Mouse (Mus musculus) cerebellum, adult 8-10 months (tissue): ENCODE measurements around the gene Prss23.
A peak's percentile ranks its signal among the peaks of the same experiment; 100 is the strongest.

Source experiments
- DNase-seq: peaks from one replicate; pipeline ENCODE4 v3.0.0; 2022

The Prss23 gene

DNA sequence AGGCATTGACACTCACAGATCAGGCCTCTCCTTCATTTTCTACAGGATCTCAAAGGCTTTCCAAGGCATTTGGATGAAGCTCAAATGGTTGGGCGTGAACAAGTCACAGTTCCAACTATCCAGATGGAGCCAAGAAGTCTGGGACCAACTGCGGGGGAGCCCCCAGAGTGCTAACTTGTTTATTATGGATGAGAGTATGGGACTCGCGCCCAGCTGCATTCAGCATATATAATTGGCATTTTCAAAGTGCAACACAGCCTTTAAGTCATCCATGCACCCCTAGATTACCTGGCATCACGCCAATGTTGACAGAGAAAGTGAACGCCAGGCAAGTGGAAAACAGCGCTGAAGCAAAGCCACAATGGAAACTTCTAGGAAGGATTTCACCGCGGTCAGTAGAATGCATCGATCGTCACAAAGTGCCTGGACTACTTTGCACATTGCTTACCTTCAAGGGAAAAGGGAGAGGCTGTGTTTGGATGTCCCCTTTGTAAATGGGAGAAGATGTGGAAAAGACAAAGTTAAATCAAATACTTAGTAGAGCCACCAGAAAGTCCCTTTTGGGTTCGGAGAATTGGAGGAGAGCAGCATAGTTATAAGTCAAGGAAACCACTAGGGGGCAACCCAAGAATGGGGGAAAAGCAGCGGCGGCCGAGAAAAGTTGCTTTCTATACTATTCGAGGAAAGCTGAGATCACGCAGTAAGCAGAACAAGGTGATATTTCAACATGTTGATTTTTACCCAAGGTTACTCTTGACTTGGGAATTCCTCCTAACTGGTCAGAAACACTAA, 27.3 kb downstream of the Prss23 start:
- DNase-seq: peak; percentile 63

DNA sequence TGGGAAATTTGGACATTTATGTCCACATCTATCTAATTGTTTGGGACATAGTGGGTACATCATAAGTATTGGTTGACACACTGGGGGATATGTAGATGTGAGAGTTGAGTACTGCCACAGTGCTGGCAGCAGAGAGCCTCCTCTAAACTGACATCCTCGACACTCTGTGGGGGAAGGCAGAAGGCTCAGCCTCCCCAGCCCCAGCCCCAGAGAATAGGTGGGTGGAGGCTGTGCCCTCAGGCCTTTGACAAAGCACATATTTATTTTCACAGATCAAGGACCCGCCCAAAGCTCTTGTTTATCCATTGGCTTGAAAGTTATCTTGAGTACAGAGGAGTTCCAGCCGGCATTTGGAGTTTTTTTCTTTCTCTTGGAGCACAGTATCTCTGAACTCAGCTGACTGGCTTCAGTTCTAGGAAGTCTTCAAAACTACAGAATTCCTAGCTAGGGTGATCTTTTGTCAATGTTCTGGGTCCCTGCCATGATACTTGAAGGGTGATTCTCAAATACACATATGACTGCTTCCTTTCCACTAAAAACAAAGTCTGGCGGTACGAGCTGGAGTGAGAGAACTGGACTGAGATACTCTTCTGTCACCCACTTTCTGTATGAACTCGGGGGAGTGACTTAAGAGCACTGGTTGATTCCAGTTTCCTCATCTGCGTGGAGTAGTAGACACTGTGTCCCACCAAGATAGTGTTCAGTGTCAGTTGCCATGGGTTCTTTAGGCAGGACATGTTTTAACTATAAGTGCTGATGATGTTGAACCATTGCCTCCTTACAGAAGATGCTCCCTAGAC, 43.0 kb downstream of the Prss23 start:
- no peak for DNase-seq

DNA sequence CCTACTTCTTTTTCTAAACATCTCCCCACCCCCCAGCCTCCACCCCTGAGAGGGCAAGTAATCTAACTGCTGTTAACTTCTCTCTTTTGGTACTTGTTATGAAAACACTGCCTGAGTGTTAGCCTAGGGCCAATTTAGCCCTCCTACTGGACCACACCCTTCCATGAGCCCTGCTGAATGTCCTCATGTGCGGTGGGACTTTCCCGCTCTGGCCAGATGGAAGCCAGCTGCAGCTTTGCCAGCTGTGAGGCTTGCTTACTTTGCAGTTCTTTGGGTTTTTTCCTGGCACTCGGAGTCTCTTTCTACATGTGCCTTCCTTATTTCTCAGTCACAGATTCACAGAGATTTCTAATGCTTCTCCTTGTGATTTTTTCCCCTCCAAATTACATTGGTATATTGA, 45.3 kb downstream of the Prss23 start:
- no peak for DNase-seq

DNA sequence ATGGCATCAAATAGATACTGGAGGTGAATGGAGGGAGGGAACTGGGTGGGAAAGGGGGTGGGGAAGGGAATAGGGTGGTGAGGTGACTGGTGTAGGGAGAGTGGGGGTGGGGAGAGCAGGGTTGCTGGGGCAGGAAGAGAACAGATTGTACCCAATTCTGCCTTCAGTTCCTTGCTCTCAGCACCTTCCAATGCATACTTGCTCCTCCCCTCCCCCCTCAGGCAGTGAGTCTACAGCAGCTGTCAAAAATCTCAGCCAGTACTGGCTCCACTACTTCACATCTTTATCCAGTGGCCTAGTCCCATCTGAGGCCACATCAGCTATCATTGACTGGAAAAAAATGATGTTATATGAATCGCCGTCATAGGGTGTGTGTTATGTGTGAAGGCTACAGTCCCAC, 48.5 kb downstream of the Prss23 start:
- DNase-seq: no peak

DNA sequence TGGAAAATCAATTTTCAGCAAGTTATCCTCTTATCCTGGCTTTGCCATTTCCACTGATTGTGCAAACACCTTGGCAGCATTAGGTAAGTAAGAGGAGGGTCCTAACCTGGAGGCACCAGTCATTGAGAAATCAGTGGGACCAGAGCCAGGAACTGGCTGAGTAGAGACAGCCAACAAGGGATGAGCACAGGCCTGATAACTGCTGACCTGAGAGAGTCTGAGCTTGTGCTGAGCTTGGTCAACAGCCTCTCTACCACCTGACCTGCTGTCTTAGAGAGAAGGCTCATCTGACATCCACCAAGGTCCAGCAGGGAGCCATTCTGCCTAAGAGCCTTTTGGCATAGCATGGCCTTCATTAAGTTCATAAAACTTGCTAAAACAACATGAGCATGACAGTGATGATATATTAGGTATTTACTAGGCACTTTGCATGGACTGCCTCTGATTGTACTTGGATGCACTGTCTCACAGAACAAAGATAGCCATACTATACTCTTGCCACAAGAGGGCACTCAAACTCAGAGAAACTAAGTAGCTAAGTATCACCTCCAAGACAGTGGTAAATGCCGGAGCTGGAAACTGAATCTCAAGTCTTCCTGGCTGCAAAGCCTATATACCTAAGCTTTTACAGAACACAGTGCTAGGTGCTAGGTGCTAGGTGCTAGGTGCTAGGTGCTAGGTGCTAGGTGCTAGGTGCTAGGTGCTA, 49.5 kb downstream of the Prss23 start:
- peak; percentile 27 for DNase-seq

DNA sequence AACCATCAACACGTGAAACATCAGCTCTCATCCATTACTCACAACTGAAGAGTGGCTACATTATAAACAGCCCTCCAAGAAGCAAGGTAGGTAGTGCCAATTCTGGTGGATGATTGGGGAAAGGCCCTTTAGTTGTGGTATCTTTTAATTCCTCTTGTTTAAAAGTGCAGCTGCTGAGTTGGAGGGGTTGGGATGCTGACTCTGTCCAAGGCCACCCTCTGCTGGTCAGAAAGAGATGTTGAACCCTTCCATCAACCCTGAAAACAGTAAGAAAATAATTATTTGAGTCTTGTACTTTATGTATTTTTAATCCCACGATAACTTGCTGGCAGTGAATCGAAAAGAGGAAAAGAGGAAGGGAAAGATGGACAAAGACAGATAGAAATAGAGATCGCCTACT, 53.5 kb downstream of the Prss23 start:
- no peak for DNase-seq

DNA sequence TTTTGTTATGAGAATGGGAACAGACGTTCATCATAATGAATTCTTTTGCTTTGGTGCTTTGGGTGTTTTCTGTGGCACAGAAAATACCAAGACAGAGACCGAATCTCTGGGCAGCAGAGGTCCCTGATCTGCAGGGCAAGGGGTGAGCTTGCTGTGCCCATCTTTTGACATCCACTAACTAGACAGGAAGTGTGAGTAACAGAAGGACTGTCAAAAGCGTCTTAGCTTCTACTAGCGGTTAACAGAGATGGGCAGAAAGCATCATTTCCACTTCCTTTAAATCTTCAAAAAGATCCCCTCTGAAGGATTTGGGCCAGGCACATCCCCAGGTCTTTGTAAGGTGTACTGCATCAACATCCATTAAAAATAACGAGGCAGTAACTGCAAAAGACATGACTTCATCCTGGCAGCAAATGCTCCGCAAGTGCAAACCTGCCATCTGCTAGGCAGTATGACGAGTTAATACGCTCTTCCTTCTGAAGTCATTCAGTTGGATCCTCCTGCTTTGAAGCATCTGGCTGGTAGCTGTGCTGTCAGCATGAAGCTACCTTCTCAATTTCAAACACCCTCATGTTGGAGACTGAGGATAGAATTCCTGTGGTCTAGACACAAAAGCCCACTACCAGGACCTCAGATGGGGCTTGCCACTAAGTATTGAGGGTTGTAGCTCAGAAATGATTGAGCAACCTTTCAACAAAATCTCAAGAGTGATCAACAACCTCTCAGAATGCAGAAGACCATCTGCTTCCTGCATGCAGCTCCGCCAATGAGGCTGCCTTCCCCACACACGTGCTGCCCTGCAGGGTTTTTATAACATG, 63.0 kb downstream of the Prss23 start:
- DNase-seq: peak; percentile 3

DNA sequence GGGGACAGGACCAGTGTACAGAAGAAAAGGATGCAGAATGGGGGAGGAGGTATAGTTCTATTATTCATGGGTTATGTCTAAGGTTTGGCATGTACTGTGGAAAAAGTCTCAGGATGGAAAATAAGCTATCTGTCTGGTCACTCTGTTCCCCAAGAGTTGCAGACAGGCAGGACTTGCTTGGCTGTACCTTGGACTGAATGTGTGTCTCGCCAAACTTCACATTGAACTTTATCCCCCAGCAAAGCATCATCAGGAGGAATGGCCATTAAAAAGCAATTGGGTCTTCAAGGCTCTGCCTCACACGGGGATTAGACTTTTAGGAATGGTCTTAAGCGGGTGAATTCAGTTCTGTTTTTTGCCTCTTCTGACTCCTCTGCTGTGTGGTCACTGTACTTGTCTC, 63.7 kb downstream of the Prss23 start:
- no peak for DNase-seq

DNA sequence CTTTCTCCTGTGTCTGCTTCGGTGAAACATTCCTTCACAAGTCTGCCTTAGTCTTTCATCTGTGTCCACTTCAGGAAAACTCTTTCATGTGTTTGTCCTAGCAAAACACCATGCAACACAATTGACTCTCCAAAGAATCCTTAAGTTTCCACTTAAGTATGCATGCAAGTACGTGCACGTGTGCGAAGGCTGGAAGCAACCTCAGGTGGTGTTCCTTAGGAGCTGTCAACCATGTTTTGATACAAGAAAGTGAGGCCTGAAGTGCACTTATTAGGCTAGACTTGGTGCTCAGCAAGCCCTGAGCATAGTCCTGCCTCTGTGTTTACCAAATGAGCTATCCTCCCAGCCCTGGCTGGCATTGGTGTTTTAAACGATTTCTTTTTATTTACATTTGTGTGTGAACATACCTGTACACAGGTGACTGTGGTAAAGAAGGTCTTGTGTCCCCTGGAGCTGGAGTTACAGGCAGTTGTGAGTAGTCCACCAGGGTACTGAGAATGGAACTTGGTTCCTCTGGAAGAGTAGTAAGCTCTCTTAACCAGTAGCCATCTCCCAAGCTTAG, 64.3 kb downstream of the Prss23 start:
- no peak for DNase-seq

DNA sequence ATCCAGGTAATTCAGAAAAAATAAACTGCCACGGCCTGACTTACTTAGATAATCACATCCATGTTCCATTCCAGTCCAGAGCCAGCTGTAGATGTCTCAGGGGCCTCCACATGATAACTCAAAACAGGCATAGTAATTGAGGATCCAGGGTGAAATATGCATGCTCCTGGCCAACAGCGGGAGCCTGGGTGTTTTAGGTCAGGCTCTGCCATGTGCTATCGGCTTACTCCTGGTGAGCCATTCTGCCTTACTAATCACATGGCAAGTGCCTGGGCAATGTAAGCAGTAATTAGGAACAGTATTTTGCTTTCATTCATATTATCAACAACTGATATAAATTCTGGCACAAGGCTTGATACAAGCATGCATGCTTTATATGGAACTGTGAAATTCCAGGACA, 65.6 kb downstream of the Prss23 start:
- no peak for DNase-seq

DNA sequence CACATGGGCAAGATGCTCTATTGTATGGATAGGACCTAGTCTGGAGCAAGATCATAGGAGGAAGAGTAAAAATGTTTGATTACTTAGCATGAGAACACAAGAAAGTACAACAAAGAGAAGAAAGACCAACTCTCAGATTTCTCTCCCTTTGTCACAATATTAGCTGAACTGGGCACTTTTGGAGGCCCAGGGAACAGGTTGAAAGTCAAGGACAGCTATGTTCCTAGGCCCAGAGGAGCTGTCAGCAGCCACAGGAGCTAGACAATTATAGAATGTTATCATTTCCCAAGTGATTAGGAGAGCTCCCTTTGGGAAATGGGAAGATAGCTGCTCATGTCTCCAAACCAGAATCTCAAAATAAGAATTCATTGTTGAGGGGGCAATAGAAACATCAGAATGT, 66.1 kb downstream of the Prss23 start:
- DNase-seq: no peak

DNA sequence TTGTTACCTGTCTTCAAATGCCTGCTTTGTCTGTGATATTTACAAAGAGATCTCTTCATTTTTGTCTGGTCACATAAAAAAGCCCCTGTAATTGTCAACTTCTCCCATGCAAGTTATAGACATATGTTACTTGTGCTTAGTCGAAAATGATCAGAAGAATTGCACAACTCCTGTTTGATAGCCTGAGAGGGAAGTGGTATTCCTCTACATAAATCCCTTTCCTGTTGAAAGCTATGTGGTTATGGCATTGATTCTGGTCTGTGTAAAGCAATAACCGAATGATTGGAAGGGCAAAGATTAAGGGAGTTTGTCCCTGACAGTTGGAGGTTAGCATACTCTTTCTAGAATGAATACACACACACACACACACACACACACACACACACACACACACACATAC, 67.3 kb downstream of the Prss23 start:
- no peak for DNase-seq
